Mouse (Mus musculus) cerebellum, adult 2 months (tissue): ENCODE measurements around the gene Epgn.

Experiments
- CTCF ChIP-seq: fragments of 200-500 bp; IDR thresholded peaks from 2 replicates; pipeline ENCODE4 v1.5.1; 2011; ENCODE audit warnings: low read depth, mild to moderate bottlenecking, control low read depth, low read length, moderate library complexity, borderline replicate concordance; ENCODE audit not compliant: insufficient read depth
- POLR2A ChIP-seq: fragments of 200-500 bp; IDR thresholded peaks from 2 replicates; pipeline ENCODE4 v1.6.1; 2011; ENCODE audit warnings: low read length, control low read depth, borderline replicate concordance; ENCODE audit not compliant: insufficient read depth

DNA sequence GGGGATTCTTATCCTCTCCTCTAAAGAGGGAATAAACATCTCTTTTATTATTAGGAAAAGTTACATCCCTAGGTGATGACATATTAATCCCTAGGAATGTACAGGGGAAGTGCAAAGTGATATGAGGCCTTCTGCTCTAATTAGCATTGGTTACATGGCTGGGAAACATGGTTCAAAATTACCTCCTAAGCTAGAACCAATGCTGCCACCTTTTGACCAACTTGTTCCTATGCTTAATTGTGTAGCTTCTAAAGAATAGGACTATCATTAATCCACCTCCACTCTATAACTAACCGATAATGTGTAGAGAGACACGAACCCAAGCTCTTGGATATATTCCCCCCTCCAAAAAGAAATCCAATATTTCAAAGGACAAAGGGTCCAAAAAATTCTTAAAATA is 3.4 kb downstream of the Epgn start:
- TF ChIP-seq CTCF (no peak), POLR2A (no peak)
